Mouse (Mus musculus): Measurements from ENCODE around the gene Brca1.

GRCm38 (mm10) chr11:101454702-101455101 is 97.1 kb downstream of the Brca1 start:
- TF ChIP-seq POLR2A (IDR thresholded peaks at IDR 0.05; ENCODE audit: insufficient read depth, low read depth, low read length) (no peak), EP300 (IDR thresholded peaks at IDR 0.05; ENCODE audit: insufficient read depth, low read depth, low read length) (no peak), CTCF (IDR thresholded peaks at IDR 0.05) (no peak)

Data from heart, adult 2 months (tissue).